Mouse (Mus musculus): ENCODE measurements at regions not wholly inside any gene's neighbourhood (a gene's known extent, or its start where the extent isn't known, plus 50 kb on each side); places are given as distances from the start of the nearest gene placed in this dataset.

DNA sequence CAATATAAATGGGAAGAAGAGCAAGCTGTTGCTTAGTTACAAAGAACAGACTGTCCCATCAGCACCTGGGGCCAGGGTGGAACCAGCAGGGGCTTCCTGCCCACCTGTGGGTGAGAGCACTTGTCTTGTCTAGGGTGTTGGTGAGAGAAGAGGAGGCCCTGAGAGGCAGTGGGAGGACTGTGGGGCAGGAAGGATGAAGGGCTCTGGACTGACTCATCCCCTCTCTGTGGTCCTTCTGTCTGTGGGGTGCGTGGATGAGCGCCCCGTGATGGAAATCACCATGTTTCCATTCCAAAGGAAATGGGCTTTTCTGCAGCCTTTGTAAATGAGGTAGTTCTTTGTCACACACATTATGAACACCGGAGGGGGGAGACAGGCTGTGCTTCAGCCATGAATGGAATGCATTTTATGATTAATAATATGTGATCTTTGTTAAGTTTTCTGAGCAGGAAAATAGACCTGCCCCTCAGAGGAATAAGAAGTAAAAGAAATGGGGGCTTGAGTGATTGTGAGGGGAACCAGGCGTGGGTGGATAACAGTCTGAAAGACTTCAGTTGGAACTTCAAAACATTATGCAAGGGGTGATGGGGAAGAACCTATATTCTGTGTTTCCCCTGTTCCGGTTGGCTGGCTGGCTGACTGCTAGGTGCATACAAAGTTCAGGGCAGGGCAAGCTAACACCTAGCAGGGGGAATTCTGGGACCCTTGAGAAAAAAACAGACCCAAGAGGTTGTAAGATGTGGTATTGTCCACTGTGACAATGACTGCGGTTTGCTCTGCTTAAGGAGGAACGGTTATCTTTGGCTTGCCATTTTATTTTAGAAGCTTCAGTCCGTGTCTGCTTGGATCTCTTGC lies 237.3 kb downstream of the Gadd45g start:
- in situ Hi-C loops (cut with MboI, MseI) = loop anchor here (5.0 kb wide), 1 partner anchor 237 kb away; the partner anchor contains the start of gene Gadd45g

DNA sequence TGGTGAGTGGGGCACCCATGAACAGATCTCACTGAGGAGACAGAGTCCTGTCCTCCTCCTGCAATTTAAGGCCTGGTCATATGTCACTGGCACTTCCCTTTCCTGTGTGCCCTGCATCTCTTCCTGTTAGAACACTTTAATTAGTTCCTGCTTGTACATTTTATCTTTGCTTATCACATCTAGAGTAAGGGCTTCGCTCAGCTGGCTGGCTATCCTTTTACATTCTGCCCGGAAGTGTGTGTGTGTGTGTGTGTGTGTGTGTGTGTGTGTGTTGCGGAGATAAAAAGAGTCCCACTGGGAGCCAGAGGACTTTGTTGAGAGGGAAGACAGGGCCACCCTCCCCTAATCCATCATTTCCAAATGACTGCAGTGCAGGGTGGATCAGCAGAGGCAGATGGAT lies 238.6 kb downstream of the Gadd45g start:
- in situ Hi-C loops (cut with MboI, MseI) = no loop called here

DNA sequence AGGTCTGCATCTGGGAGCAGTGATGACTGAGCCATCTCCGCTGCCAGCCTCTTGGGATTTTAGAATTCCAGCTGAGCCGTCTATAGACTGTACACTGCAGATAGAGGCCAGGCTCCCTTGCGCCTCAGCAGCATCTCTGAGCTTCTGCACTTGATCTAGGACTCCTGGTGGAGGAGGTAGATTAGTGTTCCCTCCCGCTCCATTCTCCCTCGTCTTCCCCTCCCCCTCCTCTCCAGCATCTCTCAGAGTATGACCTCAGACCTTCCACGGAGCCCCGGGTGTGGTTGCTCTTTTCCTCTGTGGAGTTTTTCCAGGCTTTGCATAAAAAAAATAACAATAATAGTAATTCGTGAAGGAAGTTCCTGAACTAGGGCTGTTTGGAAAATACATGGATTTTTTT lies 241.8 kb downstream of the Gadd45g start:
- in situ Hi-C loops (cut with MboI, MseI) = no loop called here

DNA sequence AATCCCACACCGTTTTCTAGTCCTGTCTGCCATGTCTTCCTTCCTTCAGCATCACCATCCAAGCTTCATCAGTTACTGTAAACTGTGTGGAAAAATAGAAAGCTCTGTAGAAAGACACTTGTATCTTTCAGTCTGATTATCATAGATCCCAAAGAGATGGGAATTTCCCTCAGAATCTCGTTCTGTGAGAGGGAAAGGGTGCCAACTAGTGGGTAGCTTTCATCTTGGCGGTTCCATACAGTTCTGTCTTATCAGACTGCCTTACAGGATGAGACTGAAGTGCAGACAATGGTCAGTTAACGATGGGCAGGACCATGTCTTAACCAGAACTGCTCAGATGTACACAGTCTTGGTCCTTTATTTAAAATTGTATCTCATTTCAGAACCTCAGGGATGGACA lies 243.9 kb downstream of the Gadd45g start:
- in situ Hi-C loops (cut with MboI, MseI) = no loop called here

DNA sequence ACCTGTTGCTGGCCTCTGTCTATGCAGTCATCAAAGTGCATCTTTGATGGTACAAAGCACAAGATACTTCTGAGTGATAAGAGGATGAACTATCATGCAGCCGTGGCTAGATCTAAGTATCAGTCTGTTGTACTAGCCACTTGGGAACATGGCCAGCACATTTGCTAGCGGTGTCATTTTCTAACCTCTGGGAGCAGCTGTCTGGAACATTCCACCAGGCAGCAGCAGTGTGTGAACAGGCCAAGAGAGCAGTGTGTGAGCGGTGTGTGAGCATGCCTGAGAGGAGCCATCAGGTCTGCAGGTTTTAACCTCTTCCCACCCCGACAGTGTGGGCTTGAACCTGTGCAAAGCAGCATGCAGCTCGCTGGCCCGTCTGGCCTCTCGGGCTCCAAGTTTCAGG lies 248.3 kb downstream of the Gadd45g start:
- in situ Hi-C loops (cut with MboI, MseI) = no loop called here

DNA sequence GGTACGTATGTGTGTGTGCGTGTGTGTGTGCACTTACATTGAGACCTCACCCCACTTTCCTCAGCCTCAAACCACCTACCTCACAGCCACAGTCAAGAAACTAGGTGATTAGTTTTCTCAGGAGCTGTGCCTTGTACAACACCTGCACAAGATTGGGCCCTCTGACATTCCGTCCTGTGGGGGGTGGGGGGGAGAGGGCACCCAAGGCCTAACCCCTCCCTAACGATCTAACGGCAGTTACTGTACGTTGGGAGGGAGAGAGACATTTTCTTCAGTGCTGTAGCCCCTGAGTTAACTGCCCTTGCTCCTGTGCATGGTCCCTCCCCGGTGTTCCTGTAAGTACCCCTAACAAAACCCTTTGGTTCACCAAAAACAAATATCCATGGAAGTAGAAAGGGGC lies 250.0 kb downstream of the Gadd45g start:
- in situ Hi-C loops (cut with MboI, MseI) = no loop called here

DNA sequence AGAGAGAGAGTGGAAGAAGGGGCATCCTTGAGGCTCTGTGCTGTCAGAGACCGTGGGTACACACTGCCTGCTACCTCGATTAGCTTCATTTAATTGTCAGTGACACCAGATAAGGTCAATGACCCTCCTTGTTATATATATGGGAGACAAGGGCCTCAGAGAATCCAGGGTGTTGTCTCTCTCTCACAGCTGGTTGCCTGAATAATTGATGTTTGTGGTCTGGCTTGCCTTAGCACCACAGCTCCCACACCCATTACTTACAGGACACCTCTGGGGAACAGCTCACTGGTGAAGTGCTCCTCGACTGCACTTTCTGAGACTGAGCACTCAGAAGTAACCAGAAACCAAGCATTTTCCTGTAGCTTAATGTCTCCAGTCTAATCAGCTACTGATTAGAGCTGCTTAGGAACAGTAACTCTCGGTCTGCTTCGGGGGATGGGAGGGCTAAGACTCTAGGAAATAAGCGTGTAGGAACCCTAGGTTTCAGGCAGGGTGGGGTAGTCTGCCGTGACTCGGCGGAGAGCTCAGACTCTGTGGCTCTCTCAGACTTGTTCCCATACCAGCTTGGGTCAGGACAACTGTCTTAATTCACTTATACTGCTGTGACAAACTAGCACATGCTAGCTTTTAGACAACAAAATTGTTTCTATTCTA lies 259.6 kb downstream of the Gadd45g start:
- in situ Hi-C loops (cut with MboI, MseI) = loop anchor here (10.0 kb wide), 1 partner anchor 1279 kb away; no protein-coding TSS in a partner anchor

DNA sequence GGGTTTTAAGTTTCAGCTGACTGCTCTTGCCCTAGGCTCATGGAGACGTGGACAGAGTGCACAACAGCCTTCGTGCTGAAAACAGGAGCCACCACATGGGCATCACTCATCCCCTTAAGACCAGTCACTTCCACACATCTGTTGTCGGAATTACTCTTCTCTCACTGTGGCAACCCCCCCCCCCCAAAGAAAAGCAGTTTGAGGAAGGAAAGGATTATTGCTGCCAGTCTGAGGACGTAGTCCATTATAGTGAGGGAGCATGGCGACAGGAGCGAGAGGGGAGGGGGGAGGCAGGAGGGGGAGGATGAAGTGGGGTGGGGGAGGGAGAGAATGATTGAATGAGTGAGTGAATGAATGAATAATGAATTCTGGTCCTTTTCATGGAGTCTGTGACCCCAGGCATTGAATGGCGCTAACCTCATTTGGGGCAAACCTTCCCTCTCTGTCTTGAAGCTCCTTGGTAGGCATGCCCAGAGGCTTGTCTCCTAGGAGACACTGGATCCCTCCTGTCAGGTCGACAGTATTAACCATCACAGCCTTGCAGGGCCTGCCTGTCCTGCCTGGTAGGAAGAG lies 262.0 kb downstream of the Gadd45g start:
- in situ Hi-C loops (cut with MboI, MseI) = loop anchor here (10.0 kb wide), 1 partner anchor 1276 kb away; no protein-coding TSS in a partner anchor

DNA sequence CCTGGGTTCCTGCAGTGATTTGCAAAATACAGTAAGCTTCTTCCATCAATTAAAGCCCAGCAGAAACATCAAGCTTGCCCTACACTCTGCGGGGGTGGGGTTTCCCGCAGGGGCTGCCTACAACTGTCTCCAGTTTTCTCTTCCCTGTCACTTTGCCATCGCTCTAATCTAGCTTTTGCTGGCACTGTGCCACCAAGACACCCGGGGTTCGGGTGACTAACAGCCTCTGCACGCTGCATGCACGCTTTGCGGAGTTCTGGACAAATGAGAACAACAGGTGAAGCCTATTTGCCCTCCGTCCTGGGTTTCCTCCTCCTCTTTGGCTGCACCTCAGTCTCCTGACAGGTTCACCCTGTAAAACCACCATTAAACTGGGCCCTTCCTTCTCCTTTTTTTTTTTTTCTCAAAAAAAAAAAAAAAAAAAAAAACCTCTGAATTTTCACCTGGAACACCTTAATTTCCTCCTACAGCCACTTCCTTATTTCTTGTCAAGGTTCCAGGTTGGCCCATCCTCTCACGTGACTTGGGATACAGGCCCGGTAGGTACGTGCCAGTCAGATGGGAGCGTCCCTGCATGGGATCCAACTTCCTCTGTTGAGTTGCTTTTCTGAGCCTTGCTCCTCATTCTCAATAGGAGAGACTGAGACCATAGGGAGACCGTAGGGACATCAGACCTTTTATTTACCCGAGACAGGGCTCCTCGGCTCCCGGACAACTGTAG lies 262.7 kb downstream of the Gadd45g start:
- in situ Hi-C loops (cut with MboI, MseI) = loop anchor here (10.0 kb wide), 1 partner anchor 1276 kb away; no protein-coding TSS in a partner anchor

DNA sequence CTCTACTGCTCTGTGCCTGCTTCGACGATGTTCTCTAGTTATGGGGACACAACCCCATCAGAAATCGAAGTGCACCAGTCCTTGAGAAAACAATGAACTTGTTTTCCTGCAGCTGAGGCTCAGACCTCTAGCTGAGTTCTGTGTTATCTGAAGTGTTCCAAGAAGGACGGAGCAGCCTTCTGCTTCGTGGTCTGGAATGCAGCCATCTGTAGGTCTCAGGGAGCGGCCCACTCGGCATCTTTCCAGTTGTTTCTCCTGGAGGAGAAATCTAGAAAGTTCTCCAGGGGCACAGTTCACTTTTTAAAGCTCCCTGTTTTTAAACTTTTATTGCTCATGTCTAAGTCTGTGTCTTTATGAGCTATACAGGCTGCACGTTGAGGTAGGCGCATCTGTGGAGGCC lies 264.3 kb downstream of the Gadd45g start:
- in situ Hi-C loops (cut with MboI, MseI) = no loop called here

DNA sequence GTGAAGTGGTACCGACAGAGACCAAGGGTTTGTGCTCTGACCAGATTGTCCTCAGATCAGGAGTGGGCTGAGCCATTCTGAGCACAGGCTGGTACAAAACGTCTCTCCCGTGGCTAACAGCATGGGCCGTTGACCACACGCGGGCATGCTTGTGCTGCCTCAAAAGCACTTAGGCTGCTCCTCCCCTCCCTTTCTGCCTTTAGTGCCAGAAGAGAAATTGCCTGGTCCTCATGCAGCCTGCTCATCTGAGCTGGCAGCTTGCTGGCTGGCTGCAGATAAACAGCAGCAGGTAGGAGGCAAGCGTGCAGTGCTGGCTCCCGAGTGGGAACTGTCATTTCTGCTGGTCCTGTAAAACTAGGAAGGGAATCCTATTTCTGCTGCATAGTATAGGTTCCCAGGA lies 267.1 kb downstream of the Gadd45g start:
- in situ Hi-C loops (cut with MboI, MseI) = no loop called here

DNA sequence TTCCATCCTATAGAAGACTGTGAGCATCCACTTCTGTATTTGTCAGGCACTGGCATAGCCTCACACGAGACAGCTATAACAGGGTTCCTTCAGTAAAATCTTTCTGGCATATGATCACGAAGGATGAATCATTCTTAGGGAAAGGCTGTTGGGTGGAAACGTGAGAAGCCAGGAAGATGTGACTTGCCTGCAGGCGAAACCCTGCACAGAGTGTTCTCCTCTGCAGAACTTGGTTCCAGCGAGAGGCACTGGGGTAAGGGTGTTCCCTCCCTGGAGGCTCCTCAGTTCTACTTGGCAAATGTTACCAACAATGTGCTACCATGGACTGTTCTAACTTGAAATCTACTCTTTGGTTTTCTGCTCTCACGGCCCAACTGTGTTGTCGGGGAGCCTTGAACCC lies 268.0 kb downstream of the Gadd45g start:
- in situ Hi-C loops (cut with MboI, MseI) = no loop called here

DNA sequence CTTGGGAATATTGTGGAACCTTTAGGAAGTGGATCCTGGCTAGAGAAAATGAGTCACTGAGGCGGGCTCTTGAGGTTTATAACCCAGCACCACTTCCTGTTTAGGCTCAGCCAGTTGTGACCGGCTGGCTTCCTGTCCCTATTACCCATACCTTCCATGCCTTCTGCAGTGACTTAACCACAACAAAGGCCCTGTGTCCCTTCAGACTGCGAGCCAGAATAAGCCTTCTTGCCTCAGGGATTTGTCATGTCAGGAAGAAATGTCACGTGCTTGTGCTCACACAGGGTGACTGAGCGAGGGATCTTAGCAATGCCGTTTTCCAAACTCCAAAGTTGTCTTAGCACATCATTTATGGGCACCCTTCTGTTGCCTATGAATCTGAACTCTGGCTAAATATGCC lies 268.5 kb downstream of the Gadd45g start:
- in situ Hi-C loops (cut with MboI, MseI) = no loop called here

DNA sequence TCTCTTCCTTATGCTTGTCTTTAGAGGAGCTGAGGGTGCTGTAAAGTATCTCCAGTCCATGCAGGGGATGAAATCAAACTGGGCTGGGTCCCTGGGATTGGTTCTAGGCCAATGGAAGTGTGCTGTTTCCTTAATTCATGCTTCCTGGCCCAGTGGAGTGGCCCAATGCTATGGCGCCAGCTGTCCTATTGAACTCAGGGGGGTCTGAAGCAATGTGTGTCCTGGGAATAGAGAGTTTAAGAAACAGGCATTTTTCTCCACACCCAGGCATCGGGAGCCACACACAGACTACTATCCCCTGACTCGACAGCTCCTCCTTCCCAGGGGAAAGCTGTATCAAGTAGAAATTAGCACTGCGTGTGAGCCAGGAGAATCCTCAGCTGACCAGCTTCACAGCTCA lies 269.8 kb downstream of the Gadd45g start:
- in situ Hi-C loops (cut with MboI, MseI) = no loop called here

DNA sequence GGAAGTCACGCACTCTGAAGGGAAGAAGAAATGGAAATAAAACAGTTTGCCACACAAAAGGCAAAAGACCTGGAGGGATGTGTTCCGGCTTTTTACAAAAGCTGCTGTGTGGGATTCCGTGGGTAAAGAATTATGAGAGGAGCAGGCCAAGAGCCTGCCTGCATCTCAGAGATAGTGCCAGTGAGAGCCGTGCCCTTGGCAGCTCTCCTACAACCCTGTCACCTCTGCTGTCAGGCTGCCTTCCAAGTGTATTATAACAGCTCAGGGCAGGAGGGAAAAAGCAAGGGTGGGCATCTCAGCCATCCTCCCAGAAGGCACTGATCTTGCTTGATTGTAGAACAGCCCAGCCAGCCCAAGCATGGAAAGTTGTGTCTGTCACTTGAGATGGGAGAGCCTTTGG lies 270.3 kb downstream of the Gadd45g start:
- in situ Hi-C loops (cut with MboI, MseI) = no loop called here

DNA sequence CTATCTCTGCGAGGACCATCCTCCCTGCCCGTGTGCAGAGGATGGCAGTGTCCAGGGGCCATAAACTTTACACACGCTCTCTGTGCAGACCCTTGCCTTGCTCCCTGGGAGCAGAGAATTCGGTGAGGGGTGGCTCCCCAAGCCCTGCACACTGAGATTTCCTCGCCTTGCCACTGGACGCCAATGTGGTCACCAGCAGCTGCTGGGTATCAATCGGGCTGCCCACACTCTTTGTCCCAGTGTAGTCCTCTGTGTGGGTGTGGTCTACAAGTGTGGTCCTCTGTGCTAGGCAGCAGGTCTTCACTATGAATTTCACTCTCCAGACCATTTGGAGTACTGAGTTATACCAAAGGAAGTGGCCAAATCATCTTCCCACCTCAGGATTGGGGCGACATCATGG lies 274.3 kb downstream of the Gadd45g start:
- in situ Hi-C loops (cut with MboI, MseI) = no loop called here

DNA sequence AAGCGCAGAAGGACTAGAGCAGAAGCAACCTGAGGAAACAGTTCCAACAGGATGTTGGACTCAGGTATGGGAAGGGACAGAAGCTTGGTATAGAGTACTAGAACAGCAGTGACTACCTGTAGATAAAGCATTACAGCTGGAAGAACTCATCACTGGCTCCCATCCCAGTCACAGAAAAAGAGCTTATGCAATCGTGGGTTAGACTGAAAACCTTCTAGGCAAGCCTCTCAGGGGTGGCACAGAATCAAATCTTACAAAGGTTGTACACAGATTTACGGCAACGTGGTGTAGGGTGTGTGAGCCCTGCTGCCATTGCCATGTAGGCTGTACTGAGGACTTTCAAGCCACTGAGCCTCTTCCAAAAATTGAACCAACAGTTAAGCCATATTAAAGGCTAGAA lies 278.6 kb downstream of the Gadd45g start:
- in situ Hi-C loops (cut with MboI, MseI) = no loop called here

DNA sequence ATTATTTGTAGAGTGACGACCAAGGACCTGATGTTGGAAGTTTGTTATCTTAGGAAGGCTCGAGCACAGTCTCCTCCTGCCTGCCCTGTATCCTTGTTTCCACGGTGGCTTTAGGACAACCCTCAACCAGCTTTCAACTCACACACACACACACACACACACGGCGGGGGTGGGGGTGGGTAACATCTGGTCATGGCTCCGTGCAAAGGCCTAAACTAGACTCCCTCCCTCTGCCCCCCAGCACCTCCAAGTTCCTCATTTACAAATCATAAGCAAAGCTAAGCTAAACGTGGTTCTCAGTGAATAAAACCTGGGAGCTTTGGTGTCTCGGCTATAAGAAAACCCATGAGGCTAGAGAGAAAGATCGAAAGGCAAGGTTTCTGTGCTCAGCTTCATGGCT lies 281.3 kb downstream of the Gadd45g start:
- in situ Hi-C loops (cut with MboI, MseI) = no loop called here

DNA sequence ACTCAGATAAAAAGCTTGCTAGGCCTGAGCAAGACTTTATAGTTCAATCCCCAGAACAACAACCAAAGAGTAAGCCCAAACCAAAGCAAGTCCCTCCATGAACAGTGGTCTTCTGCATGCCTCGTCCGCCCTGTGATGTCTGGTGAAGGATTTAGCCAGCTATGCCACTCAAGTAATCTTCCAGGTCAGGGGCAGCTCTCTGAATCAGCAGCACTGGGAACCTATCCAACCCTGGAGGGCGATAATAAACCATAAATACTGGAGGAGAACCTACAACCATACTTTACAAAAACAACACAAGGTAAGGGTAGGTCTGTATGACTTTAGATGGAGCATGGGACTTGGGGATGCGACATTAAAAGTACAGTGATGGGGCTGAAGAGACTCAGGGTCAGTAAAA lies 283.0 kb downstream of the Gadd45g start:
- in situ Hi-C loops (cut with MboI, MseI) = no loop called here

DNA sequence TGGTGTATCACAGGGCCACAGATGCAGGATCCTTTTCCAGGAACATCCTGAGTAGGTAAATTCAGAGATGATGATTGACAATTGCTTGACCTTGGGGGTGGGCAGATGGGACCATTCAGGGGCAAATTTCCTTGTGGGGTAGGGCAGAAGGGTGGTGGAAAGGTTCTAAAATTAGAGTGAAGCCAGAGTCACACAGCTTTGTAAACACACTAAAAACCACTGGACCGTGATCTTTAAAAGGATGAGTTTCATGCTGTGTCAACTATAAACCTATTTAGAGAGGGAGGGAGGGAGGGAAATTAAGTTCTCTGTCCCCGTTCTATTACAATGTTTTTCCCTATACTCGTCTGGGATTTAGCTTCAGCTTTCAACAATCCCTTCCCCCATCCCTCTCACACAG lies 286.7 kb downstream of the Gadd45g start:
- in situ Hi-C loops (cut with MboI, MseI) = no loop called here

DNA sequence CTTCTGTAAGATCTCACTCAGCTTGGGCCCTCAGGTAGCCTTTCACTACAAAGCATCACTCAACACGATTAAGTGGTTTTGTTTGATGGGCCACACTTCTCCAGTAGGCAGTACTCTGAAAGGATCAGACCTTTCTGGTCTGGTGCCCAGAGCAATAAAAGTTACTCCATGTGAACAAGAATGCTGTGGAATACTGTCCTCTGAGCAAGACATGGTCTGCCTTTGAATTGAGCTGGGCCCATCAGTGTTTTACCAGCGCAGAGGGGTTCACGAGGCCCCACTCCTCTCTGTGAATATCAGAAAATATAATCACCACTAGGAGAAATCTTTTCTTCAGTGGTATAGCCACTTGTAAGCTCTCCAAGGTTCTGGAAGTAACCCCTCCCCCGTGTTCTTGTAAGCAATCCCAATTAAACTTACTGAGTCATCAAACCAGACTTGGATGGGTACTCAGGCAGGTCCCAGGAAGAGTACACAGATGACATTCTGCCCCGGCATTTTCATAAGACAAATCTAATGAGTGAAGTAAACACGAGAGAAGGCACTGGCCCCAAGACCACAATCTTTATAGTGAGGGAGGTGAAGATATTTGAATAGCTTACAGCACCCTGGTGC lies 292.0 kb downstream of the Gadd45g start:
- in situ Hi-C loops (cut with MboI, MseI) = no loop called here
